ENCODE assay signal across 8 mouse cellular contexts in the genomic region with DNA sequence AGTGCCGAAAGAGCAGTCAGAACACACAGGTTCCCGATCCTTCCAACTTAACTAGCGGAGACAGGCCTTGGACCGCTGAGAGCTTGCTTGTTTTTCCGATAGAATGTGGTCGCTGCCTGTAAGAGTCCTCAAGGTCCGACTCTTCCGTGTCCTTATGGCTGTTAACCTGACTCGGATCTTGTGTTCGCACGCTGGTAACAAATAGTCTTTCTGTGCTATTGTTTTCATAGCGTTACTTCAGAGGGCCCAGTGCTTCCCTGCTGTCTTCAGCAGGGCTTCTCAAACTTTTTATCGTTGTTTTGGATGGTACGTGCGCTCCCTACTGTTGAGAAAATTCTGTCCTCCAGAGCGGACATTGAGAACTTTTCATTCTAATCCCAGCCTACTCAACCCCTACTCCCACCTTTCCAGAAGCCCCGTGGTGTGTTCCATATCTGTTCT. TPM values are rescaled to one million over a fixed set of nuclear protein-coding genes. Genes with fewer than 3 reads are reported as not detected.
DNase-seq lines count a peak whose midpoint lies in the region; ATAC-seq lines count a peak whose summit lies in the region.

No protein-coding gene starts in this region.

- H3K27ac ChIP-seq in limb, embryonic 12.5 days, result peak overlapping the region; percentile 89
- H3K27ac ChIP-seq in midbrain, embryonic 12.5 days (replicated peaks), result peak overlapping the region; percentile 96

- intact Hi-C loops in heart, postnatal 10 days (cut with DNase I), result loop anchor here (1.0 to 10.0 kb wide), 4 partner anchors 18 to 196 kb away; no protein-coding TSS in a partner anchor

- H3K9me3 ChIP-seq in limb, embryonic 12.5 days, result no peaks in the 10 kb centered on the region
- H3K9me3 ChIP-seq in midbrain, embryonic 12.5 days, result no peaks in the 10 kb centered on the region

- no peaks in the 10 kb centered on the region for H3K27me3 ChIP-seq in limb, embryonic 12.5 days
- H3K27me3 ChIP-seq in midbrain, embryonic 12.5 days, result no peaks in the 10 kb centered on the region; the same call in 1 of the 2 replicates

- peak; percentile 11; the same call in 1 of the 2 replicates for ATAC-seq in limb, embryonic 12.5 days (ENCODE audit: insufficient number of reproducible peaks, insufficient read depth, low FRiP score, low TSS enrichment, low read depth)
- no peak; the same call in 1 of the 2 replicates for ATAC-seq in midbrain, embryonic 12.5 days (ENCODE audit: low FRiP score, low read depth)

- peak overlapping the region; percentile 94 for H3K4me2 ChIP-seq in limb, embryonic 12.5 days
- H3K4me2 ChIP-seq in midbrain, embryonic 12.5 days (replicated peaks), result peak overlapping the region; percentile 93

- peak overlapping the region; percentile 63 for H3K9ac ChIP-seq in limb, embryonic 12.5 days (replicated peaks)
- peak overlapping the region; percentile 76 for H3K9ac ChIP-seq in midbrain, embryonic 12.5 days (replicated peaks)

- peaks cover 27% of the 10 kb centered on the region for H3K4me1 ChIP-seq in limb, embryonic 12.5 days (replicated peaks)
- peaks cover 31% of the 10 kb centered on the region for H3K4me1 ChIP-seq in midbrain, embryonic 12.5 days

- peak overlapping the region; percentile 76 for H3K4me3 ChIP-seq in limb, embryonic 12.5 days (replicated peaks)
- H3K4me3 ChIP-seq in midbrain, embryonic 12.5 days, result peak overlapping the region; percentile 79

- under 1% methylated on average over 17 of the region's 17 CpGs for WGBS in limb, embryonic 12.5 days
- under 1% methylated on average over 17 of the region's 17 CpGs for WGBS in midbrain, embryonic 12.5 days

- H3K36me3 ChIP-seq in limb, embryonic 12.5 days, result peaks cover 4% of the 10 kb centered on the region; the same call in 1 of the 2 replicates
- H3K36me3 ChIP-seq in midbrain, embryonic 12.5 days, result no peaks in the 10 kb centered on the region

- DNase-seq in lung, adult 18-20 months, result peak; percentile 36 to 44
- DNase-seq in lung, postnatal 4 days, result no peak
- peak; percentile 60 for DNase-seq in embryo, embryonic 11 days
- DNase-seq in heart, postnatal 10 days, result peak; percentile 65 to 67
- DNase-seq in ovary, postnatal 10 days (ENCODE audit: low spot score), result no peak
- no peak for DNase-seq in right cerebral cortex, postnatal 4 days

RNA-seq across cellular contexts. Expression of a gene that starts 0.8 kb away (rescaled TPM):
- total RNA-seq in heart, postnatal 10 days (2021), result 10 to 100 TPM; 17.9 to 21.2 TPM
- polyA plus RNA-seq in limb, embryonic 12.5 days (2016; fragmentation: Nextera tagmentation; extraction: Ambion mirVana), result 58.2 and 62.2 TPM in 2 replicates
- 92.2 and 98.3 TPM in 2 replicates for polyA plus RNA-seq in midbrain, embryonic 12.5 days (2016; fragmentation: Nextera tagmentation; extraction: Ambion mirVana)

RNA-seq across cellular contexts. Expression of a gene that starts 19.2 kb away (rescaled TPM):
- total RNA-seq in heart, postnatal 10 days (2021), result 10 to 100 TPM; 71.0 to 75.9 TPM
- polyA plus RNA-seq in limb, embryonic 12.5 days (2016; fragmentation: Nextera tagmentation; extraction: Ambion mirVana), result 11.8 and 14.9 TPM in 2 replicates
- polyA plus RNA-seq in midbrain, embryonic 12.5 days (2016; fragmentation: Nextera tagmentation; extraction: Ambion mirVana), result 16.2 and 17.4 TPM in 2 replicates

RNA-seq across cellular contexts. Expression of a gene that starts 26.1 kb away (rescaled TPM):
- total RNA-seq in heart, postnatal 10 days (2021), result 10 to 100 TPM; 12.1 to 14.5 TPM
- polyA plus RNA-seq in limb, embryonic 12.5 days (2016; fragmentation: Nextera tagmentation; extraction: Ambion mirVana), result 55.4 and 55.5 TPM in 2 replicates
- polyA plus RNA-seq in midbrain, embryonic 12.5 days (2016; fragmentation: Nextera tagmentation; extraction: Ambion mirVana), result 107 and 111 TPM in 2 replicates

RNA-seq across cellular contexts. Expression of a gene that starts 26.4 kb away (rescaled TPM):
- total RNA-seq in heart, postnatal 10 days (2021), result 1 to 10 TPM; 6.2 to 7.1 TPM
- polyA plus RNA-seq in limb, embryonic 12.5 days (2016; fragmentation: Nextera tagmentation; extraction: Ambion mirVana), result 4.5 and 5.5 TPM in 2 replicates
- polyA plus RNA-seq in midbrain, embryonic 12.5 days (2016; fragmentation: Nextera tagmentation; extraction: Ambion mirVana), result 9.0 and 9.7 TPM in 2 replicates

RNA-seq across cellular contexts. Expression of a gene that starts 27.4 kb away (rescaled TPM):
- not detected for total RNA-seq in heart, postnatal 10 days (2021)
- not detected in 2 replicates for polyA plus RNA-seq in limb, embryonic 12.5 days (2016; fragmentation: Nextera tagmentation; extraction: Ambion mirVana)
- polyA plus RNA-seq in midbrain, embryonic 12.5 days (2016; fragmentation: Nextera tagmentation; extraction: Ambion mirVana), result not detected in 2 replicates

Comparison
In these comparisons a context has a peak if more than half of its experiments do, and no peak if none do; other contexts are left out.
1. DNase-seq: peak in lung, adult 18-20 months (2 of 2), embryo, embryonic 11 days (single experiment) and heart, postnatal 10 days (2 of 2); none in lung, postnatal 4 days (0 of 2), ovary, postnatal 10 days (single experiment) and right cerebral cortex, postnatal 4 days (single experiment).